Mouse (Mus musculus) small intestine, adult 2 months (tissue): ENCODE results near the gene Col6a1. TPM values are rescaled to one million over a fixed set of nuclear protein-coding genes. Genes with fewer than 3 reads are reported as not detected.
A peak's percentile ranks its signal among the peaks of the same experiment; 100 is the strongest.

Experiments
- H3K27ac ChIP-seq: fragments of 200-500 bp; 2 replicates; pipeline ENCODE4 v1.5.1; 2012; ENCODE audit warnings: low read depth, low read length, control low read depth, inconsistent platforms; ENCODE audit not compliant: insufficient read depth
- H3K27me3 ChIP-seq: fragments of 200-500 bp; 2 replicates; pipeline ENCODE4 v1.6.1; 2012; ENCODE audit warnings: mild to moderate bottlenecking, moderate library complexity, low read length, inconsistent platforms; ENCODE audit not compliant: control insufficient read depth, insufficient read depth
- H3K36me3 ChIP-seq: fragments of 200-500 bp; 2 replicates; pipeline ENCODE4 v1.6.1; 2012; ENCODE audit warnings: mild to moderate bottlenecking, low read length, control low read depth, inconsistent platforms; ENCODE audit not compliant: control insufficient read depth, insufficient read depth
- H3K4me1 ChIP-seq: fragments of 200-500 bp; 2 replicates; pipeline ENCODE4 v1.6.1; 2012; ENCODE audit warnings: low read length, inconsistent platforms, mixed read lengths; ENCODE audit not compliant: control insufficient read depth, insufficient read depth, insufficient read length
- H3K4me3 ChIP-seq: fragments of 200-500 bp; 2 replicates; pipeline ENCODE4 v1.5.1; 2012; ENCODE audit warnings: low read depth, mild to moderate bottlenecking, control low read depth, inconsistent platforms, low read length, moderate library complexity
- CTCF ChIP-seq: fragments of 200-500 bp; IDR thresholded peaks from 2 replicates; pipeline ENCODE4 v1.5.1; 2012; ENCODE audit warnings: low read depth, mild to moderate bottlenecking, control low read depth, inconsistent platforms, low read length, moderate library complexity, mixed read lengths; ENCODE audit not compliant: insufficient replicate concordance, insufficient read length; ENCODE audit errors: extremely low read depth
- POLR2A ChIP-seq: fragments of 200-500 bp; IDR thresholded peaks from 2 replicates; pipeline ENCODE4 v1.6.1; 2012; ENCODE audit warnings: low read depth, mild to moderate bottlenecking, control low read depth, inconsistent platforms, low read length, moderate library complexity
- WGBS: fragments of 180-500 bp; shearing (Covaris S2); methylation state at CpG from one replicate; pipeline ENCODE4 v1.1.7; 2018; 5-methylcytosine and 5-hydroxymethylcytosine counted together
- polyA plus RNA-seq: library from polyadenylated mRNA; depleted of rRNA; stranded (reverse); fragments of >200 nt; gene quantifications from 2 replicates; pipeline ENCODE4 v1.2.3, GENCODE M21; 2012; rRNA removed

Gene Col6a1
- polyA plus RNA-seq: 48.0 and 106 TPM in 2 replicates

GRCm38 (mm10) chr10:76725682-76726285 is at the start of gene Col6a1:
Gene Col6a1 (minus strand): TSS chr10:76726168.
- H3K27ac ChIP-seq: peak within 1 kb of the TSS; percentile 79
- no peak for TF ChIP-seq CTCF
- peak; percentile 47; the same call in 1 of the 2 replicates for TF ChIP-seq POLR2A
- no peaks in the 10 kb centered on the region for H3K36me3 ChIP-seq
- WGBS: 32% methylated on average over 9 of the region's 9 CpGs
- peak within 1 kb of the TSS; percentile 74 for H3K4me3 ChIP-seq
- H3K27me3 ChIP-seq: peaks cover 2% of the 10 kb centered on the region; the same call in 1 of the 2 replicates
- H3K4me1 ChIP-seq: peaks cover 2% of the 10 kb centered on the region; the same call in 1 of the 2 replicates

GRCm38 (mm10) chr10:76771624-76772023 is 45.7 kb upstream of the Col6a1 start:
- Histone ChIP-seq H3K4me3 (no peak overlapping the region), H3K27ac (no peak overlapping the region), H3K27me3 (no peaks in the 10 kb centered on the region), H3K4me1 (no peaks in the 10 kb centered on the region), H3K36me3 (no peaks in the 10 kb centered on the region)
- 88% methylated on average over 3 of the region's 3 CpGs for WGBS
- TF ChIP-seq POLR2A (no peak), CTCF (no peak)

GRCm38 (mm10) chr10:76771086-76771485 is 45.1 kb upstream of the Col6a1 start:
- H3K27me3 ChIP-seq: no peaks in the 10 kb centered on the region
- WGBS: 61% methylated on average over 5 of the region's 5 CpGs
- no peaks in the 10 kb centered on the region for H3K36me3 ChIP-seq
- no peak for TF ChIP-seq POLR2A
- no peak for TF ChIP-seq CTCF
- no peaks in the 10 kb centered on the region for H3K4me1 ChIP-seq
- H3K27ac ChIP-seq: no peak overlapping the region
- H3K4me3 ChIP-seq: no peak overlapping the region

GRCm38 (mm10) chr10:76769581-76769980 is 43.6 kb upstream of the Col6a1 start:
- WGBS: 89% methylated on average over 6 of the region's 6 CpGs
- Histone ChIP-seq H3K27ac (no peak overlapping the region), H3K27me3 (no peaks in the 10 kb centered on the region), H3K36me3 (no peaks in the 10 kb centered on the region), H3K4me1 (no peaks in the 10 kb centered on the region), H3K4me3 (no peak overlapping the region)
- TF ChIP-seq POLR2A (no peak), CTCF (no peak)

- Histone ChIP-seq H3K36me3 (no peaks in the 10 kb centered on the region), H3K27ac (no peak overlapping the region), H3K4me1 (no peaks in the 10 kb centered on the region), H3K27me3 (no peaks in the 10 kb centered on the region), H3K4me3 (no peak overlapping the region)
- TF ChIP-seq POLR2A: no peak
- TF ChIP-seq CTCF: no peak
- 80% methylated on average over 1 of the region's 1 CpGs for WGBS
Observed at GRCm38 (mm10) chr10:76766196-76766595, 40.2 kb upstream of the Col6a1 start.

- 83% methylated on average over 4 of the region's 4 CpGs for WGBS
- H3K27ac ChIP-seq: no peak overlapping the region
- H3K27me3 ChIP-seq: no peaks in the 10 kb centered on the region
- no peak overlapping the region for H3K4me3 ChIP-seq
- TF ChIP-seq POLR2A: no peak
- no peak for TF ChIP-seq CTCF
- H3K4me1 ChIP-seq: no peaks in the 10 kb centered on the region
- H3K36me3 ChIP-seq: no peaks in the 10 kb centered on the region
Observed at GRCm38 (mm10) chr10:76764927-76765326, 39.0 kb upstream of the Col6a1 start.

- TF ChIP-seq CTCF (no peak), POLR2A (no peak)
- WGBS: 90% methylated on average over 12 of the region's 12 CpGs
- Histone ChIP-seq H3K27me3 (no peaks in the 10 kb centered on the region), H3K36me3 (no peaks in the 10 kb centered on the region), H3K27ac (no peak overlapping the region), H3K4me3 (no peak overlapping the region), H3K4me1 (no peaks in the 10 kb centered on the region)
Observed at GRCm38 (mm10) chr10:76763016-76763415, 37.0 kb upstream of the Col6a1 start.
